Mouse (Mus musculus): ENCODE results near the gene Cep295.

Gene Cep295

GRCm38 (mm10) chr9:15279139-15279648 is 78.4 kb downstream of the Cep295 start:
- in situ Hi-C loops (cut with MboI; ENCODE audit: unreplicated experiment in 2 of 2) = loop anchor here (25.0 kb wide), 2 partner anchors 767 to 1442 kb away; partner anchors contain the start of genes Cep57 (in 1 of the 2), Cwc15 (in 1 of the 2), Fam76b (in 1 of the 2) and Kdm4d (in 1 of the 2)

GRCm38 (mm10) chr9:15278343-15278742 is 79.2 kb downstream of the Cep295 start:
- in situ Hi-C loops (cut with MboI; ENCODE audit: unreplicated experiment in 2 of 2) = loop anchor here (25.0 kb wide), 2 partner anchors 766 to 1441 kb away; partner anchors contain the start of genes Cep57 (in 1 of the 2), Cwc15 (in 1 of the 2), Fam76b (in 1 of the 2) and Kdm4d (in 1 of the 2)

- in situ Hi-C loops (cut with MboI; ENCODE audit: unreplicated experiment in 2 of 2) = loop anchor here (25.0 kb wide), 2 partner anchors 765 to 1440 kb away; partner anchors contain the start of genes Cep57 (in 1 of the 2), Cwc15 (in 1 of the 2), Fam76b (in 1 of the 2) and Kdm4d (in 1 of the 2)
These were observed 80.7 kb downstream of the Cep295 start for GRCm38 (mm10) chr9:15276855-15277254.

- in situ Hi-C loops (cut with MboI; ENCODE audit: unreplicated experiment in 2 of 2) = loop anchor here in 1 of 2 experiments (5.0 to 25.0 kb wide), 2 partner anchors 242 to 762 kb away; partner anchors contain the start of genes Cwc15 and Kdm4d
These were observed 83.6 kb downstream of the Cep295 start for GRCm38 (mm10) chr9:15273981-15274380.

Data from v-Abl transformed pro-B cells (cell line).